Mouse (Mus musculus): ENCODE results near the gene Zbtb17. TPM values are rescaled to one million over a fixed set of nuclear protein-coding genes. Genes with fewer than 3 reads are reported as not detected.

Gene Zbtb17
- polyA plus RNA-seq (2014; fragmentation: Illumina TruSeq; extraction: RNeasy Lipid Tissue Mini Kit (QIAGEN cat#74804); ENCODE audit: low read depth, low replicate concordance) = 13.0 TPM

DNA sequence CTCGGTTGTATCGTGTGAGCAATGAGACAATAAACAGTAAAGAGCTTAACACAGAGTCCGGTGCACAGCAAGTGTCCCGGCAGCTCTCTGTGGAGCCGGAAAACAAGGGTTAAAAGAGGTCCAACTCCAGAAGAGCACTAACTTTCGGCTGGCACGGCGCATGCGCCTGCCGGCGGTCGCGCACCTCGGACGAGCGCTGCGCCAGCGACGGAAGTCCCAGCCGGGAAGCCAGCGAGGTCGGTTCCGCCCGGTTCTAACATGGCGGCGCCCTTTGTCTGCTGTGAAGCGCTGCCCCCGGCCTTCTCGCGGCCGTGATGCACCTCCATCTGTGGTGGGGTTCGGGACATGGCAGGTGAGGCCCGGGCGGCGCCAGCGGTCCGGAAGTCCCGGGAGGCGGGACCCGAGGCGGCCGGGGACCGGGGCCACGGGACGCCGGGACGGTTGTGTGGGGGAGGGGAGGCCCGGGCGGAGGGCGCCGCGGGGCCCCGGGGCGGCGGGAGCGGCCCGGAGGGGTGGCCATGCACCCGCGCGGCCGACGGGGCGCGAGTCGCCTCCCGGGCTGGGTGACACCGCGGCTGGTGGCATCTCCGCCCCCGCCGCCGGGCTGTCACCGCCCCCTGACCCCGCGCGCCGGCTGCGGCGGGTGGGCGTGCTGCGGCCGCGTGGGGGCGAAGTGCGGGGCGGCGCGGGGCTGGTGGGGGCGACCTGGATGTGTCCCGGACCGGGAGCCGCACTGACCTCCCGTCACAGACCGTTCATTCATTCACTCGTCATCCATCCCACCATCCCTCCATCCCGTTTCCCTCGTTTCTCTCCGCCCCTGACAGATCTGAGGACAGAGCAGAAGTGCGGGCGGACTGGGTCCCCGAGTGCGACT is at the start of gene Zbtb17:
Zbtb17 (plus strand) TSS at position 204 of the 877 bp plus-strand sequence.

GRCm38 (mm10) chr4:141398545-141398944 is 45.9 kb upstream of the Zbtb17 start, which contains the start of gene Clcnka:
Clcnka (minus strand) TSS chr4:141398724.

GRCm38 (mm10) chr4:141415924-141416323 is 28.5 kb upstream of the Zbtb17 start, which contains the start of gene Clcnkb:
Clcnkb (minus strand) TSS chr4:141416014.

DNA sequence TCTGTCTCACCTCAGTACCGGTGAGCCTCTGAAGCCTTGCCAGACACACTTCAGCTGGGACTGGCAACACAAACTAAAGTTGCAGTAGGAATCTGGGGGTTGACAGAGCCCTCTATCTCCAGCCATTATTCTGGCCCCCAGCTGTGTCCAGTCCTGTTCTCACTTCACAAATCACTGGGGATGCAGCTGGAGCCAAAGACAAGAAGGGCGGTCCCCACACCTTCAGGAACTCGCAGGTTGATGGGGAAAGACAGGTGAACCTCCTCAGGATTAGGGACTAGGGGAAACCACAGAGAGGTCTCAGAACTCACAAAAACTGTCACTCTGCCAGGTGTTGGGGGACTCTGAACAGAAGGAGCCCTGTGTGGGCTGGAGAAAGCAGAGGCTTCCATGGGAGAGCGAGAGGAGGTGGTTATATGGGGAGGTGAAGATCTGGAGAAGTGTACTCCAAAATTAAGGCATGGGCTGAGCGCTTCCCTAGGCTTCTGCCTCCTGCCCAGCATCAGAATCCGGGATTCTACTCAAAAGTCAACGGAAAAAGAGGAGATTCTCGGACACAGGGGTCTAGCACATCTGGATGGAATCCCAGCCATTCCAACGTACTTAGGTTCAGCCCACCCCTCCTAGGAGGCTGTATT is 24.1 kb upstream of the Zbtb17 start, which contains the start of gene Hspb7:
Hspb7 (plus strand) TSS at position 588 of the 638 bp plus-strand sequence.

GRCm38 (mm10) chr4:141435974-141436373 is 8.5 kb upstream of the Zbtb17 start, which contains the start of gene Srarp:
Srarp (minus strand) TSS chr4:141436105.

Other genes with a start within 250 kb of the Zbtb17 start
- 0.78 TPM for gene Rsg1, start 230.7 kb upstream of the Zbtb17 start, polyA plus RNA-seq (2014; fragmentation: Illumina TruSeq; extraction: RNeasy Lipid Tissue Mini Kit (QIAGEN cat#74804); ENCODE audit: low read depth, low replicate concordance)
- 5.9 TPM for gene Arhgef19, start 205.2 kb upstream of the Zbtb17 start, polyA plus RNA-seq (2014; fragmentation: Illumina TruSeq; extraction: RNeasy Lipid Tissue Mini Kit (QIAGEN cat#74804); ENCODE audit: low read depth, low replicate concordance)
- gene Epha2, start 143.4 kb upstream of the Zbtb17 start, polyA plus RNA-seq (2014; fragmentation: Illumina TruSeq; extraction: RNeasy Lipid Tissue Mini Kit (QIAGEN cat#74804); ENCODE audit: low read depth, low replicate concordance) = 4.4 TPM
- 0.93 TPM for gene Fam131c, start 76.4 kb upstream of the Zbtb17 start, polyA plus RNA-seq (2014; fragmentation: Illumina TruSeq; extraction: RNeasy Lipid Tissue Mini Kit (QIAGEN cat#74804); ENCODE audit: low read depth, low replicate concordance)
- gene Clcnka, start 45.9 kb upstream of the Zbtb17 start, polyA plus RNA-seq (2014; fragmentation: Illumina TruSeq; extraction: RNeasy Lipid Tissue Mini Kit (QIAGEN cat#74804); ENCODE audit: low read depth, low replicate concordance) = 0.12 TPM
- 10.3 TPM for gene Clcnkb, start 28.6 kb upstream of the Zbtb17 start, polyA plus RNA-seq (2014; fragmentation: Illumina TruSeq; extraction: RNeasy Lipid Tissue Mini Kit (QIAGEN cat#74804); ENCODE audit: low read depth, low replicate concordance)
- gene Hspb7, start 23.9 kb upstream of the Zbtb17 start, polyA plus RNA-seq (2014; fragmentation: Illumina TruSeq; extraction: RNeasy Lipid Tissue Mini Kit (QIAGEN cat#74804); ENCODE audit: low read depth, low replicate concordance) = 8.9 TPM
- 0.50 TPM for gene Srarp, start 8.5 kb upstream of the Zbtb17 start, polyA plus RNA-seq (2014; fragmentation: Illumina TruSeq; extraction: RNeasy Lipid Tissue Mini Kit (QIAGEN cat#74804); ENCODE audit: low read depth, low replicate concordance)
- gene Spen, start 93.9 kb downstream of the Zbtb17 start, polyA plus RNA-seq (2014; fragmentation: Illumina TruSeq; extraction: RNeasy Lipid Tissue Mini Kit (QIAGEN cat#74804); ENCODE audit: low read depth, low replicate concordance) = 15.2 TPM
- 28.6 TPM for gene Fblim1, start 161.4 kb downstream of the Zbtb17 start, polyA plus RNA-seq (2014; fragmentation: Illumina TruSeq; extraction: RNeasy Lipid Tissue Mini Kit (QIAGEN cat#74804); ENCODE audit: low read depth, low replicate concordance)
- 0.89 TPM for gene Tmem82, start 174.0 kb downstream of the Zbtb17 start, polyA plus RNA-seq (2014; fragmentation: Illumina TruSeq; extraction: RNeasy Lipid Tissue Mini Kit (QIAGEN cat#74804); ENCODE audit: low read depth, low replicate concordance)
- 1.7 TPM for gene Slc25a34, start 179.2 kb downstream of the Zbtb17 start, polyA plus RNA-seq (2014; fragmentation: Illumina TruSeq; extraction: RNeasy Lipid Tissue Mini Kit (QIAGEN cat#74804); ENCODE audit: low read depth, low replicate concordance)
- gene Plekhm2, start 220.2 kb downstream of the Zbtb17 start, polyA plus RNA-seq (2014; fragmentation: Illumina TruSeq; extraction: RNeasy Lipid Tissue Mini Kit (QIAGEN cat#74804); ENCODE audit: low read depth, low replicate concordance) = 35.6 TPM
- 4.3 TPM for gene Rsc1a1, start 240.9 kb downstream of the Zbtb17 start, polyA plus RNA-seq (2014; fragmentation: Illumina TruSeq; extraction: RNeasy Lipid Tissue Mini Kit (QIAGEN cat#74804); ENCODE audit: low read depth, low replicate concordance)

Data from adipose tissue, adult 10 weeks (tissue).